8 mouse cellular contexts compared by ENCODE assay signal in the genomic region with DNA sequence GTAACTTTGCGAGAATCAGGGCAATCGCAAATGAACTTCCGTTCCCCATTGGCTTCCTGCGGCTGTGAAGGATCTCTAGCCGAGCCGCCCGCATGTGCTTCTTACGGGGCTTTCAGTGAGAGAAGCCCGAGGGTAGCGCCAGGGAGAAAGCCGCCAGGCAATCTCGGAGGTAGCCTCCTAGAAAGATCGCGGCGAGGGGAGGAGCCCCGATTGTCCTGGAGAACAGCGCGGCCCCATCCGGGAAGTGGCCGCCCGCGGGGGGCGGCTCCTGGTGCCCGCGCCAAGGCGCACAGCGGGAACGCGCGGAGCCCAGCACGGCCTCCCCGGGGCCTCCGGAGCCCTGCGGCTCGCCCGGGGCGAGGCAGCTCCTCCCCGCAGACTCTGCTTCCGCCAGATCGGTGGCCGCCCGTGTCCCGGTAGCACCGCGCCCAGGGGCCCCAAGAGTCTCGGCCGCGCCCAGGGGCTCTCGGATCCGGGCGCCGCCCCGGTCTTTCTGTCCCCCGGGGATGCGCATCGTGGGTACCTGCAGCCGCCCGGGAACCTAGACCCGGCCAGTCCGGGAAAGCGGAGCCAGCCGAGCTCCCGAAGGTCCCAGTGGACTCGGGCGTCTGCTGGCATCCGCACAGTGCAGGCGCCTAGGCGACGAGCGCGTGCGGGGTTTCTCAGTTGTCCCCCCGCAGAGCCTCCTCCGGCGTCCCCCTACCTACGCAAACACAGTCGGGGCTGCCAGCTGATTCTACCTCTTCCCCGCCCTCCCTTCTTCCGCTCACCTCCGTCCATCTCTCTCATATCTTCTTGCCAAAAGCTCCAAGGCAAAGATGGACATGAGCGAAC.
A peak's percentile ranks its signal among the peaks of the same experiment; 100 is the strongest.
DNase-seq lines count a peak whose midpoint lies in the region; ATAC-seq and TF ChIP-seq lines count a peak whose summit lies in the region.

No protein-coding gene starts in this region.

- POLR2A ChIA-PET in Patski (lab: Charles Lee), result no interaction called here

- in situ Hi-C loops in Patski (cut with MboI; ENCODE audit: low pct_unique_long_range_greater_than_20kb), result loop anchor here (5.0 kb wide), 1 partner anchor 102 kb away; no protein-coding TSS in a partner anchor

- peak; percentile 85 for ATAC-seq in Patski
- ATAC-seq in hindbrain, embryonic 15.5 days (ENCODE audit: low FRiP score, low read depth), result peak; percentile 88

- H3K27me3 ChIP-seq in Patski, result no peaks in the 10 kb centered on the region
- H3K27me3 ChIP-seq in hindbrain, embryonic 15.5 days, result no peaks in the 10 kb centered on the region

- peak overlapping the region; percentile 93 for H3K27ac ChIP-seq in hindbrain, embryonic 15.5 days (replicated peaks)

- H3K4me1 ChIP-seq in hindbrain, embryonic 15.5 days (replicated peaks), result no peaks in the 10 kb centered on the region; the same call in 1 of the 2 replicates

- DNase-seq in Patski (ENCODE audit: low read depth, low spot score), result no peak
- peak; percentile 45 to 62 for DNase-seq in cerebellum, postnatal 14 days
- DNase-seq in frontal cortex, postnatal 36 days (ENCODE audit: low spot score in 2 of 2), result peak; percentile 62 to 70
- peak; percentile 47 for DNase-seq in left cerebral cortex, adult 11 months (ENCODE audit: low spot score)
- peak; percentile 84 for DNase-seq in lung, postnatal 36 days
- DNase-seq in retina, postnatal 7 days (ENCODE audit: low read depth, low spot score), result peak; percentile 46
- peak; percentile 77 to 79 for DNase-seq in urinary bladder, adult 18-20 months (ENCODE audit: low spot score in 2 of 2)

- no peaks in the 10 kb centered on the region for H3K36me3 ChIP-seq in hindbrain, embryonic 15.5 days

- H3K4me2 ChIP-seq in hindbrain, embryonic 15.5 days, result peak overlapping the region; percentile 99

- peak overlapping the region; percentile 86 for H3K9ac ChIP-seq in hindbrain, embryonic 15.5 days

- no peaks in the 10 kb centered on the region for H3K9me3 ChIP-seq in hindbrain, embryonic 15.5 days

- peak overlapping the region; percentile 77 for H3K4me3 ChIP-seq in hindbrain, embryonic 15.5 days

- no peak for TF ChIP-seq CTCF in Patski (IDR thresholded peaks at IDR 0.05)

- WGBS in hindbrain, embryonic 15.5 days, result under 1% methylated on average over 79 of the region's 81 CpGs

- CTCF ChIA-PET in Patski (lab: Charles Lee), result interaction anchor here (1.0 to 1.4 kb wide), 8 partner anchors 7 to 222 kb away, joined by 3 to 4 read pairs (median 3); no protein-coding TSS in a partner anchor
